Mouse (Mus musculus) hematopoietic multipotent progenitor cell, adult 10-12 weeks (in vitro differentiated cells): ENCODE results near the gene Gtdc1. TPM values are rescaled to one million over a fixed set of nuclear protein-coding genes. Genes with fewer than 3 reads are reported as not detected.

ENCODE experiments used
- polyA plus RNA-seq: library from polyadenylated mRNA; stranded (reverse); fragments of >175 nt; gene quantifications from 2 replicates; pipeline ENCODE4 v1.2.3, GENCODE M21; 2012; ENCODE audit warnings: low replicate concordance

The Gtdc1 gene
- polyA plus RNA-seq = 4.9 and 5.0 TPM in 2 replicates

DNA sequence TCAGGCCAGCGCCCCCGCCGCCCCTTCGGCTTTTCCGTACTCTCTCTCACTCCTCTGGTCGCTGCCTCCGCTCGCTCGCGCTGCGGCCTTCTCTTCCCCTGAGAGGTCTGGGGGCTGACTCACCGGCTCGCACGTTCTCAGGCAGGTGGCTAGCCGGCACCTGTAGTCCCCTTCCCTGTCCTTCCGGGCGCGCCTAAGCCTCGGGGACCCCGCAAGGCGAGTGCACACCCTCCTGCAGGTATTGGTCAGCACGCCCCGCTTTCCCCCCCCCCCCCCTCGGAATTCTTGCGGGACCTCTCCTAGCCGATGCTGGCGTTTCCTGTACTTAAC is at the start of gene Gtdc1:
Gtdc1 (minus strand) TSS at position 176 of the 330 bp plus-strand sequence.

Other genes with a start within 250 kb of the Gtdc1 start
- 13.3 and 17.4 TPM in 2 replicates for gene Zeb2, start 189.7 kb upstream of the Gtdc1 start, polyA plus RNA-seq